Mouse (Mus musculus) embryo, embryonic 10 days (tissue): ENCODE measurements around the gene Rtl6.

Experiments
- DNase-seq: peaks from one replicate; pipeline ENCODE4 v3.0.0-alpha.2; 2015; ENCODE audit warnings: low spot score

Rtl6 gene

DNA sequence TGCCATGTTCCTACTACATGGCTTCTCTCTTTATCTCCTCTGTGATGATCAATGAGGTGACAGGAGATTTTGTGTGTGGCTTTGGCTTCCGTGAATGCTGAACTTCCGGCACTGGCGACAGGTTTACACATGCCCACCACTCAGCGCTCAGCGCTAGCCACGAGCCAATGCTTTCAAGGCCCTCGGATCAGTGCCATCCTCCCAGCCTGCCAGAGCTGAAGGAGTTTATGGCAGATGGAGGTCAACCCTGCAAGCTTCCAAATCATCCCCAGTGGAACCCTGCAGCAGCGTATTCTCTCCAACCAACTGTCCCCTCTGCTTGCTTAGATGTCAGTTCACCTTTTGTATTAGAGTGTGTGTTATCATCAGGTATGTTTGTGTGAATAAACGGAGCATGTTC is 21.0 kb downstream of the Rtl6 start:
- DNase-seq: no peak

DNA sequence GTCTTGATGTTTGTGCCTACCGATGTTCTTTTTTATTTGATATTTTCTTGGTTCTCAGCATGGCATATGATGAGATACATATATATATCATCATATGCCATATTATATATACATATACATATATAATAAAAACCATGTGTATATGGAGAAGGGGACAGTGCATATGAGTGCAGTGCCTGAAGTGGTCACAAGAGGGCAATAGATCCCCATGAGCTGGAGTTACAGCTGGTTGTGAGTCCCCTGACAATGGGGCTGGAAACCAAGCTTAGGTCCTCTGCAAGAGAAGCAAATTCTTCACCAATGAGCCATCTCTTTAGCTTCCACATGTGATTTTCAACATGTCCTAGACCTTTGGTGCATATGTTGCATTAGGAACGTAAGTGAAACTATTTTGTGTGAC is 21.7 kb downstream of the Rtl6 start:
- no peak for DNase-seq

DNA sequence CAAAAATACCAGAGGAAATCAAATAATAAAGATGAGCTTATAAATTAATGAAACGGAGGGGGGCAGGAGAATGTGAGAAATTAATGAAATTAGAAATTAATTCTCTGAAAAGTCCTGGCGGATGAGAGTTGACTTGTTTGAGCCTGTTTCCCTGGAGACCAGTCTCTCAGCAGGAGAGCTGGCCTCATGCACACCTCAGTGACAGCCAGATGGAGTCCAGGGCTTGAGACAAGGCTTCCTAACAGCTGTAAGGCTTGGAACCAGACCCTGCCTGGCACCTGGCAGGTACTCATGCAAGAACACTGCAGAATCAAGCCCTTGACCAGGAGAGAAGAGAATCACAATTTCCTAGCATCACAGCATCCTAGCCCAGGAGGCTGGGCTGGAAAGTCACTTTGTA is 25.4 kb downstream of the Rtl6 start:
- DNase-seq: no peak

DNA sequence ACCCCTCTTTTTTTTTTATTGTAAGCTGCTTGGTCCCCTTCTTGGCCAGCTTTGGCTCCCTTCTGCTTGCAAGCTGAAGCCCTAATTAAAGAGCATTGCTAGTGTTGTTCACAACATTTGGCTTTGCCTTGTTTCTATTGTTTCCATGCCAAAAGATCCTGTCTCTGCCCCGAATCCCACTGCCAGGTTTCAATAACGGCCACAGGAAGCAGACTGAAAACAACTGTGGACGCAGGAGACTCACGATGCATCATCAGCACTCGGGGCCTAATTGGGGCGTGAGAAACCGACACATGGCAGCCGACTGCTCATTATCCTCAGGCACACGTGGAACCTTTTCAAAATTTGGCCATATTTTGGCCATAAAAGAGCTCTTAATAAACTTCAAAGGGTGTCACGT is 26.1 kb downstream of the Rtl6 start:
- no peak for DNase-seq

DNA sequence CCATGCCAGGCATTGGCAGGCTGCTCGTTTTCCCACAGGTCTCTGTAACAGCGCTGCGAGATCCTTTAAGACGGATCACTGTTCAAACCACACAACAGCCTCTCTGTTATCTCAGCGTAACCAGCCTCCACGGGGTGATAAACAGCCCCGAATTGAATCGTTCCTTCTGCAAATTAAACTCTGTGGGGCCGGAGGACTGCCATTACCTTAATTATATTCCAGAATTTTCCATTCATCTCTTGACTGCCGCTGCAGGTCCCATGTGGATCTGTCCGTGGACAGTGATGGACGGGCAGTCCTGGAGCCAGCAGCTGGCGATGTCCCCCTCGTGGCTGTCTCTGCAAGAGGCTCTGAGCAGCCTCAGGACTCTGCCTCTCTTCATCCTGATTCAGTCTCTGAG is 30.7 kb downstream of the Rtl6 start:
- no peak for DNase-seq

DNA sequence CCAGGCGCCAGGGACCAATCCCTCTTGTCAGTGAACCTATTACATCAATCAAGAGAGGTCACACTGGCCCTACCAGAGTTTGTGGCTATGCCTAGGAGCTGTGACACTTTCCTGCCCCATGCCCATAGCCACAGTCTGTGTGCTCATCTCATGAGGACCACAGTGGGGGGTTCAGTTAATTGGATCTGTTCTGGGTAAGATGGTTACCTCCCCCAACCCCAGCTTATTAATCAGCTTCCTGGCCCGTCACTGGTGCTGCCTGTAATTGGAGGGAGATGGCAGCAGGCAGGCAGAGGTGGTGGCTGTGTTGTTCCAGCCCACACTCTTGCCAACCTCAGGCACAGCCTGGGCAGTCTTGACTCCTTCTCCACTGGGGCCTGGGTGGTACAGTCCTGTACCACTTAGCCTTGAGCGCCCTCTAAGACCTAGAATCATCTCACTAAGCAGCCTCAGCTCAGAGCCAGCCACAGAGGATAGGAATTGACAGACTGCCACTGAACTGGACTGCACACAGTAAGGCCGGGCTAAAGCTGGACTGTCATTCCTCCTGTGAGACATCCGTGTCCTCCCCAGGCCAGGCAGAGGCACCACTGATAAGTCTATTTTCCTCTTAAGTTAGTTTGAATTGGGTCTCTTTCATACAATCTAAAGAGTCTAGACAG is 32.3 kb downstream of the Rtl6 start:
- DNase-seq: no peak

DNA sequence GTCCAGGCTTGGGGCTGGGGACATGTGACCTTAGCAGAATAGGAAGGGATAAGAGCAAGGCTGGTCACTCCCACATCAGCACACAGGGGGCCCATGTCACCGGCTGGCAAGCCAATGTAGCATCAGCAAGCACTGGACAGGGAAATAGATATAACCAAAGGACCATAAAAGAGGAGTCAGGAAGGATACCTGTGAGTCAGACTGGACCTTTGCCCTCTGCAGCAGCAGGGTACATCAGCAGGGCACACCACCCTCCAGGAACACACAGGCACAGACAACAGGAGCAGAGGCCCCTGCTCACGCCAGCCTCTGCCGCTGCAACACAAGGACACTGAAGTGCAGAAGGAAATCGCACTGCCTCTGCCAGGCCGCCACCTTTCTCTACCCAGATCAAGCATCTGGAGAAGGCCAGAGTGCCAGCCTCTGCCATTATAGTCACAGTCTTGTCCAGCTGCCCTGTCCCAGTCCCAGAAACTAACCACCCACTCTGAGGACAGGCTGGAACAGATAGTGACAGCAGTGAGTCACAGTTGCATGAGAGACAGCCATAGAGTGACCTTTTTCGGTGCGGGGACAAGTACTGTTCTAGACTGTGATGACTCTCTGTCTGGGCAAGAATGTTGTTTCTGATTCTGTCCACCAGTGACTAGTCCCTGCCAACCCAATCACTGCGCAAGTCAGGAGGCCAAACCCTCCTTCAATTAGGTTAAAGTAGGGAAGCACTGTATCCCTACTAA is 34.5 kb downstream of the Rtl6 start:
- DNase-seq: no peak

DNA sequence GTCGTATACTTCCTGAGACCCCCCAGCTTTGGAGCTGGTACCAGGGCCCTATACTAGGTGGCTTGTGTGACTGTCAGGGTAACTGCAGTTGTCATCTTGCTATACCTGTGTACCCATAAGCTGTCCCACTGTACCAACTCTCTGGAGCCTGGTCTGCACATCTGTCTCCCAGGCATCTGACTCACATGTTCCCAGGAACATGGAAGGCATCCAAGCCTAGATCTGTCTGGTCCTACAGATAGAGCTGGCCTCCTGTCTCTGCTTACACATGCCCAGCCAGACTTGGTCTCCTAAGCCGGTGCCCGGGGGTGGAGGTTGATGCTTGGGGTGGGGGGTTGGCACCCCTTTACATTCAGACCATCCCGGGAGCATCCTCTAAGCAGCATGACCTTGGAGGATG is 36.1 kb downstream of the Rtl6 start:
- DNase-seq: no peak

DNA sequence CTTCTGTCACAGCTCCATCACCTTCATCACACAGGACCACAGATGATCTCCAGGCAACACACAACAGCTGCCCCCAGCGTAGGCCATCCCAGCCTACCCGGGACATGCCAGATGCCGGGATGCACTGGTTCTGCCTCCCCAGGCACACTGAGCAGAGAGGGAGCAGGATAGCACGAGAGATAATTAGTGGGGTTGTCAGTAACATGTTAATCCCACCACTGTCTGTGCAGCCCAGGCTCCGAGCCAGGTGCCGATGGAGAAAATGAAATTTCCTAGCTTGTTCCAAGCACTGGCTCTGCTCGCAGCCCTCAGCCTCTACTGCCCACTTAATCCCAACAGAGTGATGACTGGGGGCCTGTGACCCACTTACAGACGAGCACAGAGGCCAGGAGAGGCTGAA is 39.1 kb downstream of the Rtl6 start:
- DNase-seq: no peak

DNA sequence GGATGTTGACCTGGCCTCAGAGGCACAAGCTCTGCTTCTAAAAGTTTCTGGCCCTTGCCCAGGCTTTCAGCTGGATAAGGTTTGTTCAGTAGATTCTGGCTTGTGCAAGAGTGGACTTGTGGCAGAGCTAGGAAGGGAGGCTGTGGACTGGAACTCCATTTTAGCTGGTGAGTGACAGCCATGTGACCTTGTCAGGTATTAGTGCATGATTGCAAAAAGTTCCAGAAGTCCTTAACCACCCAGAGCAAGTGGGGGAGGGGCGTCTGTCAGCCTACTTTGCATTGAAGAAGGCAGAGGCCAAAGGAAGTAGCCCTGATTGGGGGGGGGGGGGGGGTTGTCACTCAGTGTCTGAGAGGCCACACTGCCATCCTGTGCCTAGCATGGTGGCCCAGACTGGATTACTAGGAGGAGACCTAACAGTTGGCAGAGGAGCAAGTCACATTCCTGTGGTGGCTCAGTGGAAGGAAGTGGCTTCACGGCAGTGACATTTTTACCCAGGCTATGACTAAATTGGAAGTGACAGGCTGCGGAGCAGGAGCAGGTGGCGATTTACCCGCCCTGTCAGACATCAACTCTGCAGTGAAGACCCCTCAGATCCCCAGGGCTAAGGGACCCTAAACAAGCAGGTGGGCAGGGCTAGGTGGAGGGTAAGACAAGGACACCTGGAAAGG is 44.9 kb downstream of the Rtl6 start:
- no peak for DNase-seq

DNA sequence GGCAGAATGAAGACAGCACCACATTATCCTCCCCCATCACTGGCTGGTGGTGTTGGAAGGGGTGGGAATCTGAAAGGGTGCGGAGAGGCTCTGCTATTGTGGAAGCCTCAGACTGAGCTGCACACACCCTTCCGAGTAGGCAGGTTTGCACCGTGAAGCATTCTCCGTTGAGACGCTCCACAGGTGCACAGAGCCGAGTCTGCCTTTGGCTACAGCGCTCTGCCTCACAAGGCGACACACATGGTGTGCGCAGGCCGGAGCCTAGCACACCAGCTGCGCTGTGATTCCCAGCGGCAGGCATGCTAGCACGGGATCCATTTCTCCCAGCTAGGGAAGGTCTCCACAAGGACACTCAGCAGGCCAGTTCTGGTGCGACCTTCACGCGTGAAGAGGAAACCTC is 47.6 kb downstream of the Rtl6 start:
- no peak for DNase-seq

DNA sequence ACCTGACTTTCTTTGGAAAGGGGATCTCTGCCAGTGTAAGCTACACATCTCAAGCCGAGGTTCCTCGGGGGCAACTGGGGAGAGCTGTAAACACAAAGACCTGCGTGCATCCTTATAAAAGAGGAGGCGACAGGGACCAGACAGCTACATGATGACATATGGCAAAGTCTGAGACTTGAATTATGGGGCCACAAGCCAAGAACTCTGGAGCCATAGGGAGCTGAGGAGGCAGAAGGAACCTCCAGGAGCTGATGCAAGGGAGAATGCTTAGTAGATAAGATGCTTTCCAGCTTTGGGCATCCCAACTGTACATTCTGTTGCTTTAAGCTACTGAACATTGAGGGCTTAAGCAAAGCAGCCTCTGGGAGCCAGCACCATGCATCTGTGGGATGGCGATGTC is 48.5 kb downstream of the Rtl6 start:
- no peak for DNase-seq

DNA sequence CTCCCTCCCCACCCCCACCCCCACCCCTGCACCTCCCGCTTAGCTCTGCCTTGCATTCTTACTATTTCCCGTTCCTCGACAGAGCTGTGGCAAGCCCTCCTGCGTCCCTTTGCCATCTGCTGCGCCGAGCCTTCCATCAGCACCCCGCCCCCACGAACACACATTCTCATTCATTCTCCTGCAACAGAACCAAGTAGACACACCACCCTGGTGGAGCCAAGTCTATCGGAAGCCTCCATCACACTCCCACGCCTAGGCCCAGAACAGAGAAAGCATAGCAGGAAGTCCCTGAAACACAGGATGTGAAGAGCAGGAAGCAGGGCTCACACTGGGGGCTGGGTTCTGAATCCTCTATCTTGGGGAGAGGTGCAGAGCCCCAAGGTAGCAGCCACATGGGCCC is 51.6 kb downstream of the Rtl6 start:
- no peak for DNase-seq

DNA sequence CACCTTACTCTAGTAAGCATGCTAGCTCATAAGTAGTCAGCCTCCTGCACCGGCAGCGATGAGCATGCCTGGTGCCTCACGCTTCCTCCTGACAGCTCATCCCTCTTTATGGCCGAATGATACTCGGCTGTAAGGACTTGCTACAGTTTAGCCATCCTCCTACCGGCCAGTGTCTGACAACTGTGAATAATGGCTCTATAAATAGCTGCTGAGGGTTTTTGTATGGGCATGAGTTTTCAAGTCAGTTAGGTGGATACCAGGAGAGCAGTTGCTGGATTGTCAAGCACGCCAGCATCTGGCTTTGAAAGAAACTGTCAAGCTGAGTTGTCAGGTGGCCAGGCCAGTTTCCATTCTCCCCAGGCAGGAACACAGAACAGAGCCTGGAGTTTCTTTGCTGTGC is 52.7 kb downstream of the Rtl6 start:
- peak; percentile 56 for DNase-seq
